Mouse (Mus musculus) liver, adult 2 months (tissue): Measurements from ENCODE around the gene Wdr19. TPM values are rescaled to one million over a fixed set of nuclear protein-coding genes. Genes with fewer than 3 reads are reported as not detected.
A peak's percentile ranks its signal among the peaks of the same experiment; 100 is the strongest.

ENCODE experiments used
- DNase-seq: peaks from one replicate; pipeline ENCODE4 v3.0.0-alpha.2; 2011; ENCODE audit warnings: low read depth, low spot score; ENCODE audit errors: extremely low read depth
- H3K27ac ChIP-seq: fragments of 200-500 bp; replicated peaks from 2 replicates; pipeline ENCODE4 v1.5.1; 2012; ENCODE audit warnings: low read depth, mild to moderate bottlenecking, control low read depth, inconsistent platforms, low read length; ENCODE audit not compliant: insufficient read depth
- H3K27me3 ChIP-seq: fragments of 200-500 bp; 2 replicates; pipeline ENCODE4 v1.6.1; 2012; ENCODE audit warnings: mild to moderate bottlenecking, moderate library complexity, low read length, inconsistent platforms; ENCODE audit not compliant: control insufficient read depth, insufficient read depth
- H3K36me3 ChIP-seq: fragments of 200-500 bp; 2 replicates; pipeline ENCODE4 v1.6.1; 2012; ENCODE audit warnings: low read length, inconsistent platforms; ENCODE audit not compliant: control insufficient read depth, insufficient read depth
- H3K4me1 ChIP-seq: fragments of 200-500 bp; 2 replicates; pipeline ENCODE4 v1.6.1; 2011; ENCODE audit warnings: low read length; ENCODE audit not compliant: control insufficient read depth, insufficient read depth
- H3K4me3 ChIP-seq: fragments of 200-500 bp; 2 replicates; pipeline ENCODE4 v1.5.1; 2011; ENCODE audit warnings: low read depth, mild to moderate bottlenecking, control low read depth, low read length, moderate library complexity; ENCODE audit not compliant: insufficient read depth
- H3K79me2 ChIP-seq: fragments of 200-500 bp; 2 replicates; pipeline ENCODE4 v1.6.1; 2012; ENCODE audit warnings: inconsistent platforms, mild to moderate bottlenecking, low read length, moderate library complexity; ENCODE audit not compliant: control insufficient read depth, insufficient read depth
- H3K9ac ChIP-seq: fragments of 200-500 bp; 2 replicates; pipeline ENCODE4 v1.6.1; 2012; ENCODE audit warnings: low read depth, mild to moderate bottlenecking, control low read depth, inconsistent platforms, low read length
- CTCF ChIP-seq: fragments of 200-500 bp; IDR thresholded peaks from 2 replicates; pipeline ENCODE4 v1.5.1; 2011; ENCODE audit warnings: low read depth, low read length, control low read depth
- POLR2A ChIP-seq: fragments of 200-500 bp; IDR thresholded peaks from 2 replicates; pipeline ENCODE4 v1.6.1; 2011; ENCODE audit warnings: low read length, control low read depth; ENCODE audit not compliant: insufficient read depth; ENCODE audit errors: extremely low read depth
- WGBS: fragments of 180-500 bp; shearing (Covaris S2); methylation state at CpG from one replicate; pipeline ENCODE4 v1.1.7; 2018; 5-methylcytosine and 5-hydroxymethylcytosine counted together
- polyA plus RNA-seq: library from polyadenylated mRNA; depleted of rRNA; stranded (reverse); fragments of >200 nt; gene quantifications from 2 replicates; pipeline ENCODE4 v1.2.3, GENCODE M21; 2012
- total RNA-seq: library from RNA; depleted of rRNA; stranded (reverse); fragments of >200 nt; gene quantifications from 2 replicates; pipeline ENCODE4 v1.2.3, GENCODE M21; 2014

Wdr19 gene
- total and polyA plus RNA-seq, 2 experiments = 0.57 to 2.8 TPM

DNA sequence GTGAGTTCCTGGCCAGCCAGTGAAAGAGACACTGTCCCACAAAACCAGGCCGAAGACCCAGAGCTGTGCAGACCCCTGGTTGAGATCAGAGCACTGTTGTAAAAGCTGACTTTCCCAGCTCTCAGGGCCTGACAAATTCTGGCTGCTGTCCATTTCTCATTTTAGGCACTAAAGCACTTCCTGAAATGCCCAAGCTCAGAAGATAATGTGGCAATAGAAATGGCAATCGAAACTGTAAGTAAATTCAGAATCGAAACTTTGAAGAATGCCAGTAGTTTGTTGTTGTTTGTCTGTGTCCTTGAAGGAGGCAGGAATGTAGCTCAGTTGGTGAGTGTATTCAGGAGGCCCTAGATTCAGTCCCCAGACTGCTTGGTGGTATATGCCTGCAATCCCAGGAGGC is 47.8 kb downstream of the Wdr19 start:
- 0 out of 2 replicates have a peak overlapping the region, but pooled peaks have one; percentile 47 for H3K27ac ChIP-seq
- 71% methylated on average over 3 of the region's 3 CpGs for WGBS
- DNase-seq = peak; percentile 33

DNA sequence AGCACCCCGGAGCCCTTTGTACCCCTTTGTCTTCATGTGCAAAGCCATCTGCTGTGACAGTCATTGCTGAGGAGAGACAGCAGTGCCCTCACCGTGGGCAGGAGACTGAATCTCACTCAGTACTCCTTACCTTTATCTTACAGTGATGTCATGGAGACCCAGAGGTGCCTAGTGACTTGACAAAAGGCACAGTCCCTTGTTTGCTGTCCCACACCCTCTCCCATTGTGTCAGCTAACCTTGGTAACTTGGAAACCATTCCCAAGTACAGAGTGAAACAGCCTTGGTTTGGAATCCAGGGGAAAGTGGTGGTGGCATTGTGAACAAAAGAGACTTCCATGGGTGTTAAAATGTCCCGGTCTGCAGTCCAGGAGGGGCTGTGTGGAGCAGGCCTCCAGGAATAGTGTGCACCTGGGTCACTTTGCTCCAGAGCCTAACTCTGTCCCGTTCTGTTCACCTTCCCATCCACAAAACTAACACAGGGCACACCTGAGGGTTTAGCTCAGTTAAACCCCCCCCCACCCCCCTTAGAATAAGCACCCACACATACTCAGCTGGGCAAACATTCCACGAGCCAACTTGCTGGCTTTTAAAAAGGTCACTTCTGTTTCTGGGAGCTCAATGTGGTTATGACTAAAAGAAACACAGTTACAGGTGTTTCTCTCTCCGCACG is 50.8 kb downstream of the Wdr19 start:
- no peak overlapping the region for H3K9ac ChIP-seq
- no peaks in the 10 kb centered on the region for H3K27me3 ChIP-seq
- H3K79me2 ChIP-seq = no peaks in the 10 kb centered on the region
- 72% methylated on average over 7 of the region's 7 CpGs for WGBS
- H3K36me3 ChIP-seq = no peaks in the 10 kb centered on the region
- no peak overlapping the region for H3K4me3 ChIP-seq
- H3K4me1 ChIP-seq = 0 out of 2 replicates have a peak, but pooled peaks cover 2% of the 10 kb centered on the region
- no peak for TF ChIP-seq POLR2A
- no peak for TF ChIP-seq CTCF
- DNase-seq = no peak
- H3K27ac ChIP-seq = no peak overlapping the region

More for the DNA sequence above, 47.8 kb downstream of the Wdr19 start:
- Histone ChIP-seq H3K27me3 (no peaks in the 10 kb centered on the region), H3K4me3 (no peak overlapping the region), H3K36me3 (no peaks in the 10 kb centered on the region), H3K4me1 (0 out of 2 replicates have a peak, but pooled peaks cover 2% of the 10 kb centered on the region), H3K79me2 (no peaks in the 10 kb centered on the region), H3K9ac (0 out of 2 replicates have a peak overlapping the region, but pooled peaks have one; percentile 45)
- TF ChIP-seq CTCF (no peak), POLR2A (no peak)

DNA sequence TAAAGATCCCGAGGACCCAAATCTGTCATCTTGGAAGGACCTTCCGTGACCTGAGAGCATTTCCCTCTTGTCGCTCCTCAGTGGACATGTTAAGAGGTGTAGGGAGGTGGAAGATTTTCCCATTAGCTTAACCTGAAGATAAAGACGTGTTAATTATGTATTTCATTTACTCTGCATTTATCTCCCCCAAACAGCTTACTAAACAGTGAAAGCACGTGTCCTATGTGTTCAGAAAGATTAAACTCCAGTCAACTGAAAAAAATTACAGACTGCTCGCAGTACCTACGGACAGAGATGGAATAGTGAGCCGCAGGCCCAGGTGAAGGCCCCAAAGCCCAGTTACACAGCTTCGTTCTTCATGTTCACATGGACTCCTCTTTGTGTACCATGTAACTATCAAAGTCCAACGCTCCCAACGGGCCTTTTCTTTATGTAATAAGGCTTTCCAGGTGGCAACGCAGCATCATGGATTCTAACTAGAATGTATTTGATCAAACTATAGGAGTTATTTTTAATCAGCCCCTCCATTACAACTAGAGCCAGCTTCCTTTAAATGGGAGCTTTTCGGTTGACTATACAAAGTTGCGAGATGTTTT is 58.5 kb downstream of the Wdr19 start:
- H3K4me1 ChIP-seq = no peaks in the 10 kb centered on the region
- no peaks in the 10 kb centered on the region for H3K27me3 ChIP-seq
- no peak overlapping the region for H3K9ac ChIP-seq
- no peak overlapping the region for H3K27ac ChIP-seq
- H3K4me3 ChIP-seq = no peak overlapping the region
- H3K79me2 ChIP-seq = no peaks in the 10 kb centered on the region
- no peak for DNase-seq
- H3K36me3 ChIP-seq = peaks cover 23% of the 10 kb centered on the region; the same call in 1 of the 2 replicates
- 79% methylated on average over 14 of the region's 14 CpGs for WGBS
- TF ChIP-seq POLR2A (no peak), CTCF (no peak)

- 84% methylated on average over 3 of the region's 3 CpGs for WGBS
- H3K36me3 ChIP-seq = peaks cover 38% of the 10 kb centered on the region
- no peak overlapping the region for H3K9ac ChIP-seq
- DNase-seq = no peak
- no peaks in the 10 kb centered on the region for H3K79me2 ChIP-seq
- no peak overlapping the region for H3K27ac ChIP-seq
- no peak for TF ChIP-seq POLR2A
- no peak for TF ChIP-seq CTCF
- H3K4me1 ChIP-seq = peaks cover 3% of the 10 kb centered on the region
- no peak overlapping the region for H3K4me3 ChIP-seq
- H3K27me3 ChIP-seq = no peaks in the 10 kb centered on the region
These were observed 74.5 kb downstream of the Wdr19 start for GRCm38 (mm10) chr5:65273966-65274365.

GRCm38 (mm10) chr5:65279133-65279651 is 79.7 kb downstream of the Wdr19 start:
- Histone ChIP-seq H3K4me3 (no peak overlapping the region), H3K27ac (no peak overlapping the region), H3K4me1 (peaks cover 3% of the 10 kb centered on the region), H3K27me3 (no peaks in the 10 kb centered on the region), H3K36me3 (peaks cover 27% of the 10 kb centered on the region), H3K9ac (no peak overlapping the region), H3K79me2 (no peaks in the 10 kb centered on the region; the same call in 1 of the 2 replicates)
- no peak for TF ChIP-seq CTCF
- TF ChIP-seq POLR2A = no peak
- WGBS = 70% methylated on average over 6 of the region's 6 CpGs
- peak; percentile 9 for DNase-seq

DNA sequence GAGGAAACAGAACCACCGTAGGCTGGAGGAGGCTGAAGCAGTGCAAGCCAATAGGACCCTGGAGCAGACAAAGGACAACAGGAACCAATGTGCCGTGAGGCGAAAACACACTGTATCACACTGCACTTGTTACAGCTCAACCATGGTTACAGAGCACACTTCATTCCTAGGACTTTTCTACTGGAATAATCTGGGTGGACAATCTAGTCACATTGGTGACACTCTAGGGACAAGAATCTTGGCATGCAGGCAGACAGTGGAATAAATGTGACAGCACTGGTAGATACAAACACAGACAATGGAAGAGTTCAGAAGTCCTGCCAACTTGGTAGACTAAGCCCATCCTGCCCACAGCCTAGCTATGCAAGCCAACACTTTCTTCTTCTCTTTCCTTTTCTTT is 81.7 kb downstream of the Wdr19 start:
- Histone ChIP-seq H3K9ac (no peak overlapping the region), H3K79me2 (no peaks in the 10 kb centered on the region; the same call in 1 of the 2 replicates), H3K27ac (no peak overlapping the region), H3K27me3 (no peaks in the 10 kb centered on the region), H3K4me1 (no peaks in the 10 kb centered on the region), H3K4me3 (no peak overlapping the region), H3K36me3 (peaks cover 29% of the 10 kb centered on the region)
- TF ChIP-seq CTCF (no peak), POLR2A (no peak)
- WGBS = 100% methylated on average over 3 of the region's 3 CpGs
- no peak for DNase-seq
